Mouse (Mus musculus): ENCODE data around the gene Resp18.

The Resp18 gene

GRCm38 (mm10) chr1:75278228-75278627 is at the start of gene Resp18:
Gene Resp18, minus strand, starts transcription at chr1:75278415.
- ATAC-seq (ENCODE audit: low TSS enrichment), result peak; percentile 56

GRCm38 (mm10) chr1:75327461-75327860 is 49.2 kb upstream of the Resp18 start:
- ATAC-seq (ENCODE audit: low TSS enrichment), result no peak

- ATAC-seq (ENCODE audit: low TSS enrichment), result no peak
Observed at GRCm38 (mm10) chr1:75319166-75319565, 41.0 kb upstream of the Resp18 start.

GRCm38 (mm10) chr1:75318736-75319135 is 40.5 kb upstream of the Resp18 start:
- no peak for ATAC-seq (ENCODE audit: low TSS enrichment)

GRCm38 (mm10) chr1:75318301-75318700 is 40.1 kb upstream of the Resp18 start:
- no peak for ATAC-seq (ENCODE audit: low TSS enrichment)

- ATAC-seq (ENCODE audit: low TSS enrichment), result peak; percentile 90
Observed at GRCm38 (mm10) chr1:75317241-75318201, 39.3 kb upstream of the Resp18 start, which contains the start of gene Dnpep. Gene Dnpep, minus strand, starts transcription at chr1:75317990.

- peak; percentile 21; the same call in 1 of the 2 replicates for ATAC-seq (ENCODE audit: low TSS enrichment)
Observed at GRCm38 (mm10) chr1:75316861-75317240, 38.6 kb upstream of the Resp18 start.

- ATAC-seq (ENCODE audit: low TSS enrichment), result no peak
Observed at GRCm38 (mm10) chr1:75315456-75316365, 37.5 kb upstream of the Resp18 start.

GRCm38 (mm10) chr1:75315011-75315410 is 36.8 kb upstream of the Resp18 start:
- no peak for ATAC-seq (ENCODE audit: low TSS enrichment)

- no peak for ATAC-seq (ENCODE audit: low TSS enrichment)
Observed at GRCm38 (mm10) chr1:75311694-75312093, 33.5 kb upstream of the Resp18 start.

- no peak for ATAC-seq (ENCODE audit: low TSS enrichment)
Observed at GRCm38 (mm10) chr1:75304662-75305061, 26.4 kb upstream of the Resp18 start.

GRCm38 (mm10) chr1:75294294-75294693 is 16.1 kb upstream of the Resp18 start:
- peak; percentile 47; the same call in 1 of the 2 replicates for ATAC-seq (ENCODE audit: low TSS enrichment)

- ATAC-seq (ENCODE audit: low TSS enrichment), result no peak
Observed at GRCm38 (mm10) chr1:75293331-75293701, 15.1 kb upstream of the Resp18 start.

GRCm38 (mm10) chr1:75292476-75293330 is 14.5 kb upstream of the Resp18 start:
- no peak for ATAC-seq (ENCODE audit: low TSS enrichment)

GRCm38 (mm10) chr1:75291321-75291720 is 13.1 kb upstream of the Resp18 start:
- no peak for ATAC-seq (ENCODE audit: low TSS enrichment)

- ATAC-seq (ENCODE audit: low TSS enrichment), result peak; percentile 54; the same call in 1 of the 2 replicates
Observed at GRCm38 (mm10) chr1:75290582-75290981, 12.4 kb upstream of the Resp18 start.

- ATAC-seq (ENCODE audit: low TSS enrichment), result peak; percentile 72
Observed at GRCm38 (mm10) chr1:75289888-75290431, 11.7 kb upstream of the Resp18 start.

- no peak for ATAC-seq (ENCODE audit: low TSS enrichment)
Observed at GRCm38 (mm10) chr1:75289376-75289775, 11.2 kb upstream of the Resp18 start.

GRCm38 (mm10) chr1:75284911-75285310 is 6.7 kb upstream of the Resp18 start:
- no peak for ATAC-seq (ENCODE audit: low TSS enrichment)

GRCm38 (mm10) chr1:75283017-75283416 is 4.8 kb upstream of the Resp18 start:
- peak; percentile 85 for ATAC-seq (ENCODE audit: low TSS enrichment)

Measured in frontal cortex, adult (tissue).